Mouse (Mus musculus) bone marrow, adult 2 months (tissue): ENCODE results near the gene Large1. TPM values are rescaled to one million over a fixed set of nuclear protein-coding genes. Genes with fewer than 3 reads are reported as not detected.

Experiments used
- H3K27ac ChIP-seq: fragments of 200-500 bp; 2 replicates; pipeline ENCODE4 v1.5.1; 2012; ENCODE audit warnings: low read depth, mild to moderate bottlenecking, control low read depth, inconsistent platforms, low read length; ENCODE audit not compliant: control insufficient read depth, poor library complexity, insufficient read depth
- H3K4me1 ChIP-seq: fragments of 200-500 bp; 2 replicates; pipeline ENCODE4 v1.6.1; 2011; ENCODE audit warnings: low read length; ENCODE audit not compliant: control insufficient read depth, insufficient read depth
- H3K4me3 ChIP-seq: fragments of 200-500 bp; replicated peaks from 2 replicates; pipeline ENCODE3; 2011; ENCODE audit warnings: mild to moderate bottlenecking, low read depth, low read length, control low read depth; ENCODE audit not compliant: control insufficient read depth
- CTCF ChIP-seq: fragments of 200-500 bp; IDR thresholded peaks from 2 replicates; pipeline ENCODE4 v1.5.1; 2011; ENCODE audit warnings: low read length, control low read depth; ENCODE audit not compliant: control insufficient read depth, insufficient read depth
- POLR2A ChIP-seq: fragments of 200-500 bp; IDR thresholded peaks from 2 replicates; pipeline ENCODE4 v1.6.1; 2011; ENCODE audit warnings: low read depth, mild to moderate bottlenecking, control low read depth, low read length, borderline replicate concordance; ENCODE audit not compliant: control insufficient read depth
- WGBS: fragments of 180-500 bp; shearing (Covaris S2); methylation state at CpG from one replicate; pipeline ENCODE4 v1.1.7; 2018; 5-methylcytosine and 5-hydroxymethylcytosine counted together
- polyA plus RNA-seq: library from polyadenylated mRNA; stranded (reverse); fragments of >200 nt; gene quantifications from 2 replicates; pipeline ENCODE4 v1.2.4, GENCODE M21; 2011; ENCODE audit warnings: low replicate concordance; ENCODE audit not compliant: missing spikeins, insufficient read depth, insufficient read length

Large1 gene
- polyA plus RNA-seq, 1 experiment: 2.1 TPM

DNA sequence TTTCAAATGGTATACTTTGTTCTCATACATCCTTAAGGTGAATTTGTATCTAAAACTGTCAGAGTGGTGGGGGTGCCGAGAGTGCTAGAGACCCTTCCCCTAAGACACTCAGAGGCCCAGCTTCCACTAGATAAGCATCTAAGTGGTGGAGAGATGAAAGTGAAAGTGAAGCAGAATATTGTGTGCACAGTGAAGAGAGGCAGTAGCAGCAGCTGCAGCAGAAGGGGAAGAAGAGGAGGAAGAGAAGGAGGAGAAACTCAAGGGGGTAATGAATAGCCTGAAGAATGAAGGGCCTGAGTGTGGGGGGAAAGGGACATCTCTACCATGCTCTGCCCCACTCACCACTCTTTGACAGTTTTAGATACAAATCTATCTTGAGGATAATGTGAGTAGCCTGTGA, 191.8 kb downstream of the Large1 start:
- TF ChIP-seq POLR2A (no peak), CTCF (no peak)
- Histone ChIP-seq H3K4me3 (no peak overlapping the region), H3K27ac (no peak overlapping the region), H3K4me1 (no peaks in the 10 kb centered on the region)
- 2% methylated on average over 1 of the region's 1 CpGs for WGBS

DNA sequence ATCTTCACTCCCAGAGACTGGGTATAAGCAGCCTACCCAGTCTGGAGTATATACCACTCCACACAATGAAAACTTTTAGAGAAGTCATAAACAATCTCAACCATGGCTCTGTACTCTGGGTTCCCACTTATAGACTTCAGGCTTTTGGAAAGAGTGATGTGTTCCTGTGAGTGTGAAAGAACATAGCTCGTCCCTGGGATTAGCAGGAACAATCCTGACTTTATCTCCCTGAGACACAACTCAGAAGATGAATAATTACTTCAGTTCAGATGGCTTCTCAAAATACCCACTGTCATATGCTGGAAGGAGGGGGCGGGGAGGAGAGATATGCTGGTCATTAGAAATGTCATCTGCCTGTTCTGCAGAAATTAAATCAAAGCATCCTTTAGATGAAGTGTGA, 192.4 kb downstream of the Large1 start:
- 55% methylated on average over 2 of the region's 2 CpGs for WGBS
- Histone ChIP-seq H3K4me3 (no peak overlapping the region), H3K27ac (no peak overlapping the region), H3K4me1 (no peaks in the 10 kb centered on the region)
- TF ChIP-seq POLR2A (no peak), CTCF (no peak)

DNA sequence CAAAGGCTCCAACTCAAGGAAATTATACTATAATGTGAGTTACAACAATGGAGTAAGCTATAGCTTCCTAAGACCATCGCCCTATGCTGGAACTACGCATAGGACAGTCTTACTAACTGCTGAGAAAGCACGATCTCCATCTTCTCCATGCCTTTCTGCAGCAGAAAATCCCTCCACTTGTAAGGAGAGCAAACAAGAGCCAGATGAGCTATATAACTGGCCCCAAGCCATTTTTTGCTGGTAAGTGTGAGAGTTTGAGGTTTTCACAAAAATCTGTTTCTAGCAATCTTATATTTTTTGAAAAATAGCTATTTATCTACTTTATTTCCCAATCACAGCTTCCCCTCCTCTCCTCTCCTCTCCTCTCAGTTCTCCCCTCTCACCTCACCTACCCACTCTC, 206.1 kb downstream of the Large1 start:
- no peak overlapping the region for H3K27ac ChIP-seq
- WGBS: 76% methylated on average over 3 of the region's 3 CpGs
- H3K4me3 ChIP-seq: no peak overlapping the region
- H3K4me1 ChIP-seq: no peaks in the 10 kb centered on the region
- TF ChIP-seq CTCF: no peak
- TF ChIP-seq POLR2A: no peak

DNA sequence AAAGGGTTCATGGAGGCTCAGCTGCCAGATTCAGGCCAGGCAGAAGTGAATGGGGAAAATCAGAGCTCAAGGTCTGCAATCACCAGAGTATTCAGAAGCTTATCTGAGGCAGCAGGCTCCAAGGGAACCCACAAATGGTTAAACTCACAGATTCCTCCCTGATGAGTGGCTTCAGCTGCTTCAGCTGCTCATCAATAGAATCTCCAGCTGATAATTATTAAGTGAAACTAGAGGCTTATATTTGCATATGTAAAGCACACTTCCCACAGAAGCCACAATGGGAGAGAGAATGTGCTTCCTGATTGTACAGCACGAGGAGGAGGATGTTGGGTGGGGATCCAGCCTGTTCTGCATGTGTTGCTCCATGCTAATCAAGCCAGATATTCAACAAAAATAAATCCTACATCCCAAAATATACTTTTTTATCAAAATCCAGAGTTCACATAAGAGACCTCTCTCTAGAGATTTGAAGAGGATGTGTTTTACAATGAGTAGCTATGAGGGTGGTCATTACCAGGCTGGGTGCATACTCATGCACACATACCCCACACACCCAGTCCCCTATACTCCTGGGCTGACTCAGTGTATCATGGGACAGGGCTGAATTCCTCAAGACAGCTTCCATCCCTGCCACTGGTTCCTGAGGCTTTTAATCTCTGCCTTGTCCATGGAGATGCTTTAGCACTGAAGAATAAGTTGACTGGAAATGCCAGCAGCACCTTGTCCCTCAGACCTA, 210.5 kb downstream of the Large1 start:
- WGBS: 22% methylated on average over 1 of the region's 1 CpGs
- TF ChIP-seq CTCF (no peak), POLR2A (no peak)
- Histone ChIP-seq H3K4me1 (no peaks in the 10 kb centered on the region), H3K4me3 (no peak overlapping the region), H3K27ac (no peak overlapping the region)

DNA sequence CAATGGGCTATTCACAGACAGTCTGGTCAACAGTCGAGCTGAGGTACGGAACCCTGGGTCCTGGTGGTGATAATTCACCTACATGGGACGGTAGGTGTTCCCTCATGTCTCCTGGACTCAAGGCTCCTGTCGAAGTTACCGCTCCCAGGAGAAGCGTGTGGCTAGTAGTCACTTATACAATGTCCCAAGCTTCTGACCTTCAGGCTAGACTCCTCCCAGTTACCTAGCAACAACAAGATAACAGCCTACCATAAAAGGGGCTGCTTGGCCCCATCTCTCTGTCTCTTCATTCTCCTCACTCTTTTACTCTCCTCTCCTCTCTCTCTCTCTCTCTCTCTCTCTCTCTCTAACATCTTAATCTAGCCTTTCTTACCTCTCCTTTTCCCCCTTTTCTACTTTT, 217.9 kb downstream of the Large1 start:
- H3K27ac ChIP-seq: no peak overlapping the region
- TF ChIP-seq CTCF: no peak
- TF ChIP-seq POLR2A: no peak
- H3K4me1 ChIP-seq: no peaks in the 10 kb centered on the region
- WGBS: 82% methylated on average over 6 of the region's 6 CpGs
- H3K4me3 ChIP-seq: no peak overlapping the region

DNA sequence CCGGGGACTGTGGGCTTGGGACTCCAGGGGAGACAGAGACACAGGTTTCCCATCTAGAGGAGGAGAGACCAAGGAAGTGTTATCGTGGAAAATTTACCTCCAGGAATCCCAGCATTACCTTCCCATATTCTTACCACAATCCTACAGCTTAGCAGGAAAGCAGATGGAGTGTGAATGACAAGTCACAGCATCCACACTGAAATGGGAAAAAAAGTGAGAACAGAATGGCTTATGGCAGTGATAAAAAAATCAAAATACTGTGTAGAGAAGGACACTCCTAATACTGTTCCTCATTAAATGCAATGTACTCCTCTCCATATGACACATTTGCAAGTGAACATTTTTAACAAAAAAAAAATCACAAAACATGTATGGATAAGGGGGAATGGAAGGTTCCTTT, 221.3 kb downstream of the Large1 start:
- Histone ChIP-seq H3K4me3 (no peak overlapping the region), H3K27ac (no peak overlapping the region), H3K4me1 (no peaks in the 10 kb centered on the region)
- TF ChIP-seq CTCF (no peak), POLR2A (no peak)
- 80% methylated on average over 2 of the region's 2 CpGs for WGBS

DNA sequence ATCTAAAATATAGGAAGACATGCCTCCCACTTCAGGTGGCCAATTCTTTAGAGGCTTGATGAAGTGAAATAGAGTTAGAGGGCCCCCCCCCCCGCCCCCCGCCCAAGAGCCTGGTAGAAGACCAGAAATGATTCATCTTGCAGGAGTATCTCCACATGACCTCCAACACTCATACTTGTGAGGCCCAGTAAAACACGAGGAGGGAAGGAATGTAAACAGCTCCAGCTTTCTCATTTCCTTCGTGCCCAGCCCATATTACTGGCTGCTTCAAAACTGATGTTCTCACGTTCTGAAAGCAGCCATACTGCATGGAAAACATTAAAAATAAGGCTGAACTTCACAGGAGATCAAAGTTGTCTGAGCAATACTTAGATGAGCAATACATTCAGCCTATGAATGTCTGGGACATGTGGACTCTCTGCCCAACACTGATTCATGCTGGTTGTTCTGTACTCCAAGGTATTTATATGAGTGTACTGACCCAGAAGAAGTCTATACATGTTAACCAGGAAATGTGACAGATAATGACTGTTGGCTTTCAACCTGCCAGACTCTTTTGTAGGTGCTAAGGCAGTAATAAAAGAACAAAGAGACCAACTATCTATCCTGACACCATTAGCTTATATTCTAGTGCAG, 229.4 kb downstream of the Large1 start:
- Histone ChIP-seq H3K4me1 (no peaks in the 10 kb centered on the region), H3K27ac (no peak overlapping the region), H3K4me3 (no peak overlapping the region)
- 64% methylated on average over 5 of the region's 5 CpGs for WGBS
- no peak for TF ChIP-seq POLR2A

DNA sequence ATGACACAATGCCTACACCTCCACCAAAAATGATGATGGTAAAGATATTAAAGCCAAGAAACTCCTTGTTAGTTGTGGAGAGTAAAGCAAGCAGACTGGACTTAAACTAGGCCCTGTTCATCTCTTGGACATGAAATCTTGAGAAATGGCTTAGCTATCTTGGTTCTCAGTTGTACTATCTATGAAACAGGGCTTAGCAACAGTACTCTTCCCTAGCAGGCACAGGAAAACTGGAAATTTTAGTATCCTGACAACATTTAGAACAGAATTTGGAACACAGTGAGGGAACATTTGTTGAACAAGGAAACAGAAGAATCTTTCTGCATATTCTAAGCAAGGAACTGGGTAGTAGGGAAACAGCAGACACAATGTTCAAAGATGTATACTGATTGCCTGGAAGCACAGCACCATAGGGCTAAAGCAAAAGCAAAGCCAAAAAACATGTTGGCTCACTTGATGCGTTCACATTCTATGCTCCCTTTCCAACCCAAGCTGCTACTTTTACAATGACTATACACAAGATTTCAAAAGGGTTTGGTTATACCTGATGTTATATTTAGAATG, 240.9 kb downstream of the Large1 start:
- 78% methylated on average over 1 of the region's 1 CpGs for WGBS
- H3K27ac ChIP-seq: no peak overlapping the region
- H3K4me1 ChIP-seq: no peaks in the 10 kb centered on the region
- TF ChIP-seq CTCF (no peak), POLR2A (no peak)
- H3K4me3 ChIP-seq: no peak overlapping the region

DNA sequence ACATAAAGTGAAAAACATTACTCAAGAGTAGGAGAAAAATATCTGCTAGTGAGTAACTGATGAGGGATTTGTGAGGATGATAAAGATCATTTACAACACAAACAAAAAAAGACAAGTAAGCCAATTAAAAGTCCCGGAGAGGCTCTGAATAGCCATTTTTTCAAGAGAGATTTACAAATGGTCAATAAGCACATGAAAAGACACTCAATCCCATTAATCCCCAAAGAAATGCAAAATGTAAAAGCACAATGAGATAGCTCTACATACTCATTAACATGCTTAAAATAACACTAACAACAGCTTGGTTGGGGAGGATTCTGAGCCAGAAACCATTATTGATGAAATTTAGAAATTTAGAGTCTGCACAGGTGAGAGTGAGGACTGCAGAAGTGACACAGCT, 249.3 kb downstream of the Large1 start:
- Histone ChIP-seq H3K27ac (no peak overlapping the region), H3K4me1 (no peaks in the 10 kb centered on the region), H3K4me3 (no peak overlapping the region)
- WGBS: 80% methylated on average over 1 of the region's 1 CpGs
- TF ChIP-seq POLR2A: no peak
- no peak for TF ChIP-seq CTCF
